Comparison of ENCODE assay signal across 13 mouse cellular contexts in the genomic region with DNA sequence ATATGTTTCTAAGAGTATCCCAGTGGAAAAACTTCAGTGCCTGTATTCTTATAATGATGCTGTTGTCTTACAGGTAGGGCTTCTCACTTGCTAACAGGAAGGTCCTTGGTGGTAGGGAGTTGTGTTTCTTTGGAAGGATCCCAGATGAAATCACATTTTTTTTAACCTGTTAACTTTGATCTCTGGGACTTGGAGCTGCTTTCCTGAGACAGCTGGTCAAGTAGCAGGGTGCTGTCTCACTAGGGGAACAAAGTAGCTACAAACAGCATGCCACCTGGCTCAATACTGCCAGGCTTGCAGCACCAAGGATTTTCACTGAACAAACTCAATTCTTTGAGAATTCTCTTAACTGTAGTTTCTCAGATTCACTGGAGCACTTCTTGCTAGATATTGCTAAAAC.
A peak's percentile ranks its signal among the peaks of the same experiment; 100 is the strongest.
DNase-seq lines count a peak whose midpoint lies in the region.
"Had no signal": no experiment of that assay in that cellular context is flagged by ENCODE, and none has a peak within 500 bp of the region (broad histone marks: within the 10 kb centered on the region; RNA-seq: fewer than 3 reads in every experiment).

No protein-coding gene starts in this region.

- DNase-seq in kidney, adult 9 months = peak; percentile 50
- no peak for DNase-seq in kidney, adult 18-20 months
- peak; percentile 82 for DNase-seq in cerebellum, adult 11-12 months
- peak; percentile 60 for DNase-seq in cerebellum, adult 8-10 months
- DNase-seq in cerebellum, postnatal 36 days = peak; percentile 66 to 77
- DNase-seq in lung, adult 18-20 months = no peak
- no peak for DNase-seq in thymus, postnatal 14 days
- DNase-seq: adrenal gland, adult 8-10 months; kidney, adult 11 months; kidney, postnatal 10 days; lung, embryonic 14.5 days; right cerebral cortex, postnatal 14 days; thymus, postnatal 36 days had no signal

Comparison
In these comparisons a context has a peak if more than half of its experiments do, and no peak if none do; other contexts are left out.
1. DNase-seq: peak in kidney, adult 9 months (single experiment), cerebellum, adult 11-12 months (single experiment), cerebellum, adult 8-10 months (single experiment) and cerebellum, postnatal 36 days (2 of 2); none in kidney, adult 18-20 months (single experiment), lung, adult 18-20 months (0 of 2) and thymus, postnatal 14 days (single experiment).